Mouse (Mus musculus): ENCODE measurements at regions not wholly inside any gene's neighbourhood (a gene's known extent, or its start where the extent isn't known, plus 50 kb on each side); places are given as distances from the start of the nearest gene placed in this dataset.

GRCm38 (mm10) chr15:52510137-52510536 lies 1374.6 kb upstream of the Gm7489 start:
- no peak for TF ChIP-seq POLR2A (IDR thresholded peaks at IDR 0.05; ENCODE audit: insufficient read depth, low read depth, low read length)
- TF ChIP-seq CTCF (IDR thresholded peaks at IDR 0.05; ENCODE audit: insufficient read depth, low read depth, low read length) = no peak
